Mouse (Mus musculus) myocyte (in vitro differentiated cells): Measurements from ENCODE around the gene Zfp266. TPM values are rescaled to one million over a fixed set of nuclear protein-coding genes. Genes with fewer than 3 reads are reported as not detected.

ENCODE experiments used
- H3K27me3 ChIP-seq: one replicate; pipeline ENCODE4 v1.6.1; 2011; ENCODE audit not compliant: control insufficient read depth, insufficient read depth, insufficient read length
- H3K36me3 ChIP-seq: one replicate; pipeline ENCODE4 v1.6.1; 2011; ENCODE audit not compliant: control insufficient read depth, insufficient read depth
- H3K4me2 ChIP-seq: one replicate; pipeline ENCODE4 v1.6.1; 2011; ENCODE audit warnings: low read depth, control low read depth
- H3K4me3 ChIP-seq: one replicate; pipeline ENCODE4 v1.5.1; 2011; ENCODE audit warnings: mild to moderate bottlenecking, control low read depth, moderate library complexity
- H3K79me2 ChIP-seq: one replicate; pipeline ENCODE4 v1.6.1; 2011; ENCODE audit not compliant: control insufficient read depth, insufficient read depth
- H3ac ChIP-seq: one replicate; pipeline ENCODE4 v1.6.1; 2011; ENCODE audit not compliant: control insufficient read depth, insufficient read length
- CEBPB ChIP-seq: IDR thresholded peaks from 2 replicates; pipeline ENCODE4 v1.6.1; 2011; ENCODE audit warnings: mild to moderate bottlenecking, moderate library complexity; ENCODE audit not compliant: poor library complexity, insufficient read depth, severe bottlenecking
- E2F4 ChIP-seq: IDR thresholded peaks from one replicate; pipeline ENCODE4 v1.6.1; 2011; ENCODE audit warnings: mild to moderate bottlenecking, control low read depth, moderate library complexity; ENCODE audit not compliant: insufficient read depth
- MAX ChIP-seq: IDR thresholded peaks from one replicate; pipeline ENCODE4 v1.6.1; 2011; ENCODE audit warnings: low read depth, mild to moderate bottlenecking, control low read depth
- MYOD1 ChIP-seq, 3 experiments: IDR thresholded peaks; one replicate each; pipeline ENCODE4 v1.6.1; 2011; ENCODE audit warnings: control low read depth in 2 of 3, low read depth in 2 of 3, mild to moderate bottlenecking in 2 of 3, moderate library complexity in 1 of 3; ENCODE audit not compliant: insufficient read length in 2 of 3, control insufficient read depth in 1 of 3
- MYOG ChIP-seq, 3 experiments: IDR thresholded peaks; one replicate each; pipeline ENCODE4 v1.6.1; 2011; ENCODE audit warnings: control low read depth in 2 of 3, low read depth in 2 of 3, mild to moderate bottlenecking in 2 of 3; ENCODE audit not compliant: insufficient read length in 2 of 3, control insufficient read depth in 1 of 3, insufficient read depth in 1 of 3
- POLR2A ChIP-seq: IDR thresholded peaks from one replicate; pipeline ENCODE4 v1.6.1; 2011; ENCODE audit warnings: low read depth, mild to moderate bottlenecking, control low read depth, moderate library complexity; ENCODE audit not compliant: insufficient read length
- POLR2AphosphoS2 ChIP-seq: IDR thresholded peaks from one replicate; pipeline ENCODE4 v1.6.1; 2011; ENCODE audit warnings: low read depth, control low read depth; ENCODE audit not compliant: insufficient read length
- REST ChIP-seq: IDR thresholded peaks from one replicate; pipeline ENCODE4 v1.6.1; 2011; ENCODE audit warnings: mild to moderate bottlenecking, control low read depth, moderate library complexity; ENCODE audit not compliant: insufficient read depth, insufficient read length
- SRF ChIP-seq: IDR thresholded peaks from one replicate; pipeline ENCODE4 v1.6.1; 2011; ENCODE audit warnings: low read depth; ENCODE audit not compliant: control insufficient read depth, insufficient read length
- TCF12 ChIP-seq: IDR thresholded peaks from one replicate; pipeline ENCODE4 v1.6.1; 2011; ENCODE audit warnings: mild to moderate bottlenecking, control low read depth; ENCODE audit not compliant: poor library complexity, insufficient read depth, severe bottlenecking
- TCF3 ChIP-seq: IDR thresholded peaks from one replicate; pipeline ENCODE4 v1.6.1; 2011; ENCODE audit warnings: low read depth, control low read depth; ENCODE audit not compliant: insufficient read length
- USF1 ChIP-seq: IDR thresholded peaks from one replicate; pipeline ENCODE4 v1.6.1; 2011; ENCODE audit warnings: low read depth, mild to moderate bottlenecking, control low read depth, moderate library complexity
- polyA plus RNA-seq: library from polyadenylated mRNA; unstranded; fragments of >200 nt; fragmentation: generic; extraction: Trizol; gene quantifications from one replicate; pipeline ENCODE4 v1.2.1, GENCODE M21; 2012; ENCODE audit warnings: missing spikeins

The Zfp266 gene
- polyA plus RNA-seq, 1 experiment: 5.8 TPM

- Histone ChIP-seq H3K79me2 (no peaks in the 10 kb centered on the region), H3K4me2 (no peak overlapping the region), H3K4me3 (no peak overlapping the region), H3K27me3 (no peaks in the 10 kb centered on the region), H3K36me3 (peaks cover 28% of the 10 kb centered on the region), H3ac (no peak overlapping the region)
- TF ChIP-seq POLR2A: no peak
- no peak for TF ChIP-seq USF1
- TF ChIP-seq MAX: no peak
- no peak for TF ChIP-seq MYOD1 (IDR thresholded peaks at IDR 0.05; ENCODE audit: control insufficient read depth in 1 of 3, insufficient read length in 2 of 3, low read depth in 2 of 3)
- no peak for TF ChIP-seq TCF12
- no peak for TF ChIP-seq E2F4
- TF ChIP-seq TCF3: no peak
- no peak for TF ChIP-seq POLR2AphosphoS2
- TF ChIP-seq MYOG (IDR thresholded peaks at IDR 0.05; ENCODE audit: control insufficient read depth in 1 of 3, insufficient read depth in 1 of 3, insufficient read length in 2 of 3, low read depth in 2 of 3): no peak
- TF ChIP-seq CEBPB: no peak
- no peak for TF ChIP-seq SRF
- TF ChIP-seq REST: no peak
These were observed 41.8 kb downstream of the Zfp266 start for GRCm38 (mm10) chr9:20479396-20479795.

- TF ChIP-seq SRF: no peak
- TF ChIP-seq MAX: no peak
- no peak for TF ChIP-seq POLR2AphosphoS2
- no peak for TF ChIP-seq POLR2A
- no peak for TF ChIP-seq CEBPB
- TF ChIP-seq E2F4: no peak
- TF ChIP-seq TCF3: no peak
- no peak for TF ChIP-seq MYOD1 (IDR thresholded peaks at IDR 0.05; ENCODE audit: control insufficient read depth in 1 of 3, insufficient read length in 2 of 3, low read depth in 2 of 3)
- TF ChIP-seq MYOG (IDR thresholded peaks at IDR 0.05; ENCODE audit: control insufficient read depth in 1 of 3, insufficient read depth in 1 of 3, insufficient read length in 2 of 3, low read depth in 2 of 3): no peak
- no peak for TF ChIP-seq REST
- no peak for TF ChIP-seq USF1
- TF ChIP-seq TCF12: no peak
- no peaks in the 10 kb centered on the region for H3K79me2 ChIP-seq
- H3ac ChIP-seq: no peak overlapping the region
- no peak overlapping the region for H3K4me3 ChIP-seq
- H3K4me2 ChIP-seq: no peak overlapping the region
- no peaks in the 10 kb centered on the region for H3K27me3 ChIP-seq
- H3K36me3 ChIP-seq: peaks cover 48% of the 10 kb centered on the region
These were observed 44.6 kb downstream of the Zfp266 start for GRCm38 (mm10) chr9:20476632-20477031.

- Histone ChIP-seq H3K4me3 (no peak overlapping the region), H3K4me2 (no peak overlapping the region), H3K27me3 (no peaks in the 10 kb centered on the region), H3ac (no peak overlapping the region), H3K79me2 (no peaks in the 10 kb centered on the region), H3K36me3 (peaks cover 23% of the 10 kb centered on the region)
- TF ChIP-seq REST (no peak), POLR2AphosphoS2 (no peak), TCF3 (no peak), MYOD1 (IDR thresholded peaks at IDR 0.05; ENCODE audit: control insufficient read depth in 1 of 3, insufficient read length in 2 of 3, low read depth in 2 of 3) (no peak), POLR2A (no peak), SRF (no peak), E2F4 (no peak), USF1 (no peak), CEBPB (no peak)
These were observed 54.3 kb downstream of the Zfp266 start for GRCm38 (mm10) chr9:20466761-20467442.

GRCm38 (mm10) chr9:20459377-20460317 is 61.6 kb downstream of the Zfp266 start, which contains the start of gene Zfp26:
Gene Zfp26 (minus strand): TSS chr9:20460162.
- Histone ChIP-seq H3K4me3 (peak within 1 kb of the TSS; percentile 93), H3K79me2 (peaks cover 47% of the 10 kb centered on the region), H3K27me3 (no peaks in the 10 kb centered on the region), H3K36me3 (peaks cover 30% of the 10 kb centered on the region), H3ac (peak within 1 kb of the TSS; percentile 76), H3K4me2 (peak within 1 kb of the TSS; percentile 93)
- TF ChIP-seq POLR2A (peak; percentile 60), E2F4 (no peak)
